Mouse (Mus musculus): ENCODE measurements around the gene Cep104.

The Cep104 gene

GRCm38 (mm10) chr4:154042577-154042976 lies 67.6 kb downstream of the Cep104 start, which contains the start of gene Ccdc27:
Ccdc27 (minus strand) TSS chr4:154042677.
- no peak for DNase-seq (ENCODE audit: low read depth, low spot score)

GRCm38 (mm10) chr4:154045837-154046236 lies 70.8 kb downstream of the Cep104 start:
- DNase-seq (ENCODE audit: low read depth, low spot score), result no peak

- no peak for DNase-seq (ENCODE audit: low read depth, low spot score)
Measured at GRCm38 (mm10) chr4:154051401-154051800, 76.4 kb downstream of the Cep104 start.

GRCm38 (mm10) chr4:154053065-154053464 lies 78.1 kb downstream of the Cep104 start:
- DNase-seq (ENCODE audit: low read depth, low spot score), result no peak

- no peak for DNase-seq (ENCODE audit: low read depth, low spot score)
Measured at GRCm38 (mm10) chr4:154055482-154055881, 80.5 kb downstream of the Cep104 start.

- no peak for DNase-seq (ENCODE audit: low read depth, low spot score)
Measured at GRCm38 (mm10) chr4:154056046-154056445, 81.1 kb downstream of the Cep104 start.

- DNase-seq (ENCODE audit: low read depth, low spot score), result no peak
Measured at GRCm38 (mm10) chr4:154056661-154057060, 81.7 kb downstream of the Cep104 start.

- no peak for DNase-seq (ENCODE audit: low read depth, low spot score)
Measured at GRCm38 (mm10) chr4:154057696-154058095, 82.7 kb downstream of the Cep104 start.

Data from A20 (cell line).